Mouse (Mus musculus): Measurements from ENCODE around the gene Strada. TPM values are rescaled to one million over a fixed set of nuclear protein-coding genes. Genes with fewer than 3 reads are reported as not detected.

Gene Strada
- total and polyA plus RNA-seq, 2 experiments, result 1.8 to 3.9 TPM

- peak within 1 kb of the TSS; percentile 16 for H3K27ac ChIP-seq (replicated peaks; ENCODE audit: insufficient read depth, low read depth, low read length)
- H3K4me1 ChIP-seq (ENCODE audit: control insufficient read depth, insufficient read depth, low read length), result peaks cover 5% of the 10 kb centered on the region; the same call in 1 of the 2 replicates
- H3K36me3 ChIP-seq (ENCODE audit: control insufficient read depth, insufficient read depth, low read length), result no peaks in the 10 kb centered on the region
- H3K27me3 ChIP-seq (ENCODE audit: control insufficient read depth, insufficient read depth, low read length), result no peaks in the 10 kb centered on the region
- WGBS, result 54% methylated on average over 22 of the region's 22 CpGs
- peak within 1 kb of the TSS; percentile 66 for H3K4me3 ChIP-seq (ENCODE audit: insufficient read depth, low read depth, low read length)
- TF ChIP-seq CTCF (IDR thresholded peaks at IDR 0.05; ENCODE audit: low read depth, low read length) (no peak), POLR2A (IDR thresholded peaks at IDR 0.05; ENCODE audit: extremely low read depth, insufficient read depth, low read length) (no peak)
- DNase-seq (ENCODE audit: extremely low read depth, low read depth, low spot score), result peak; percentile 46
- peak within 1 kb of the TSS; percentile 82 for H3K9ac ChIP-seq (ENCODE audit: low read depth, low read length)
- H3K79me2 ChIP-seq (ENCODE audit: control insufficient read depth, insufficient read depth, low read length), result no peaks in the 10 kb centered on the region
Measured at GRCm38 (mm10) chr11:106160841-106161721, 40.9 kb downstream of the Strada start, which contains the start of the genes Gm10840 and Limd2. Gm10840 (plus strand) TSS chr11:106160850. Limd2 (minus strand) TSS chr11:106160860.

GRCm38 (mm10) chr11:106159921-106160840 lies 41.8 kb downstream of the Strada start:
- peaks cover 5% of the 10 kb centered on the region; the same call in 1 of the 2 replicates for H3K4me1 ChIP-seq (ENCODE audit: control insufficient read depth, insufficient read depth, low read length)
- H3K9ac ChIP-seq (ENCODE audit: low read depth, low read length), result peak overlapping the region; percentile 82
- H3K27me3 ChIP-seq (ENCODE audit: control insufficient read depth, insufficient read depth, low read length), result no peaks in the 10 kb centered on the region
- WGBS, result 3% methylated on average over 97 of the region's 106 CpGs
- peak; percentile 40; the same call in 1 of the 2 replicates for TF ChIP-seq CTCF (IDR thresholded peaks at IDR 0.05; ENCODE audit: low read depth, low read length)
- peak; percentile 54; the same call in 1 of the 2 replicates for TF ChIP-seq POLR2A (IDR thresholded peaks at IDR 0.05; ENCODE audit: extremely low read depth, insufficient read depth, low read length)
- peak overlapping the region; percentile 16 for H3K27ac ChIP-seq (replicated peaks; ENCODE audit: insufficient read depth, low read depth, low read length)
- H3K36me3 ChIP-seq (ENCODE audit: control insufficient read depth, insufficient read depth, low read length), result no peaks in the 10 kb centered on the region
- DNase-seq (ENCODE audit: extremely low read depth, low read depth, low spot score), result peak; percentile 28
- H3K79me2 ChIP-seq (ENCODE audit: control insufficient read depth, insufficient read depth, low read length), result no peaks in the 10 kb centered on the region
- peak overlapping the region; percentile 66 for H3K4me3 ChIP-seq (ENCODE audit: insufficient read depth, low read depth, low read length)

- Histone ChIP-seq H3K27me3 (ENCODE audit: control insufficient read depth, insufficient read depth, low read length) (no peaks in the 10 kb centered on the region), H3K36me3 (ENCODE audit: control insufficient read depth, insufficient read depth, low read length) (no peaks in the 10 kb centered on the region), H3K4me3 (ENCODE audit: insufficient read depth, low read depth, low read length) (peak overlapping the region; percentile 66), H3K9ac (ENCODE audit: low read depth, low read length) (peak overlapping the region; percentile 82), H3K79me2 (ENCODE audit: control insufficient read depth, insufficient read depth, low read length) (no peaks in the 10 kb centered on the region), H3K27ac (replicated peaks; ENCODE audit: insufficient read depth, low read depth, low read length) (no peak overlapping the region; the same call in 1 of the 2 replicates), H3K4me1 (ENCODE audit: control insufficient read depth, insufficient read depth, low read length) (peaks cover 11% of the 10 kb centered on the region)
- 1% methylated on average over 14 of the region's 25 CpGs for WGBS
- peak; percentile 42 for DNase-seq (ENCODE audit: extremely low read depth, low read depth, low spot score)
- TF ChIP-seq CTCF (IDR thresholded peaks at IDR 0.05; ENCODE audit: low read depth, low read length) (no peak), POLR2A (IDR thresholded peaks at IDR 0.05; ENCODE audit: extremely low read depth, insufficient read depth, low read length) (no peak)
Measured at GRCm38 (mm10) chr11:106159216-106159920, 42.6 kb downstream of the Strada start.

- H3K36me3 ChIP-seq (ENCODE audit: control insufficient read depth, insufficient read depth, low read length), result no peaks in the 10 kb centered on the region
- H3K9ac ChIP-seq (ENCODE audit: low read depth, low read length), result peak overlapping the region; percentile 37; the same call in 1 of the 2 replicates
- TF ChIP-seq CTCF (IDR thresholded peaks at IDR 0.05; ENCODE audit: low read depth, low read length) (no peak), POLR2A (IDR thresholded peaks at IDR 0.05; ENCODE audit: extremely low read depth, insufficient read depth, low read length) (no peak)
- peaks cover 16% of the 10 kb centered on the region for H3K4me1 ChIP-seq (ENCODE audit: control insufficient read depth, insufficient read depth, low read length)
- no peak overlapping the region for H3K27ac ChIP-seq (replicated peaks; ENCODE audit: insufficient read depth, low read depth, low read length)
- H3K79me2 ChIP-seq (ENCODE audit: control insufficient read depth, insufficient read depth, low read length), result no peaks in the 10 kb centered on the region
- H3K27me3 ChIP-seq (ENCODE audit: control insufficient read depth, insufficient read depth, low read length), result no peaks in the 10 kb centered on the region
- H3K4me3 ChIP-seq (ENCODE audit: insufficient read depth, low read depth, low read length), result peak overlapping the region; percentile 66
- DNase-seq (ENCODE audit: extremely low read depth, low read depth, low spot score), result no peak
- 47% methylated on average over 9 of the region's 9 CpGs for WGBS
Measured at GRCm38 (mm10) chr11:106158930-106159215, 43.1 kb downstream of the Strada start.
